In the genomic region with DNA sequence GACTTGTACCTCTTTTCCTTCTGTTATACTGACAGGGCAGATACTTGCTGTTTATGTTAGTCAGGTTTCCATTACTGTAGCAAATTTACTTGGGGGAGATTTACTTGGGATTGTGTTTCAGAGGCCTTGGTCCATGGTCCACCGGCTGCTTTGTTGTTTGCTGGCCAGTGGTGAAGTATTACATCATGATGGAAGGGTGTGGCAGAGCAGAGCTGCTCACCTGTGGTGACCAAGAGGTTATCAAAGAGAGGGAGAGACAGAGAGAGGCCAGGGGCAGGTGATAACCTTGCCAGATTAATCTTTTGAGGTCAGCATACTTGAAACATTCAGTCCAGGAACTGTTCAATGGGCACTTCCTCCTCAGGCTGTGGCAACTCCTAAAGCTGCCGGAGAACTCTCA, we compare ENCODE assay signal across 26 mouse cellular contexts. TPM values are rescaled to one million over a fixed set of nuclear protein-coding genes. Genes with fewer than 3 reads are reported as not detected.
"Had no signal": no experiment of that assay in that cellular context is flagged by ENCODE, and none has a peak within 500 bp of the region (broad histone marks: within the 10 kb centered on the region; RNA-seq: fewer than 3 reads in every experiment).

No protein-coding gene starts in this region.

- DNase-seq: lung, adult 2 months; lung, postnatal 4 days; midbrain, embryonic 14.5 days; retina, postnatal 1 day; right cerebral cortex, adult 18-20 months; right cerebral cortex, postnatal 25 days; right cerebral cortex, postnatal 4 days; spleen, adult 18-20 months; thymus, adult 2 months; thymus, postnatal 25 days; thymus, postnatal 4 days had no signal

- H3K9me3 ChIP-seq: lung, embryonic 15.5 days; midbrain, embryonic 10.5 days; midbrain, embryonic 12.5 days; neural tube, embryonic 13.5 days; neural tube, embryonic 15.5 days; stomach, embryonic 15.5 days had no signal

- H3K9ac ChIP-seq: liver, embryonic 14.5 days; lung, embryonic 15.5 days; midbrain, embryonic 12.5 days; neural tube, embryonic 13.5 days; neural tube, embryonic 15.5 days; stomach, embryonic 15.5 days had no signal

- H3K27ac ChIP-seq: liver, embryonic 14.5 days; lung, embryonic 15.5 days; midbrain, embryonic 10.5 days; midbrain, embryonic 12.5 days; neural tube, embryonic 13.5 days; neural tube, embryonic 15.5 days; stomach, embryonic 15.5 days; stomach, postnatal 0 days had no signal

- H3K4me2 ChIP-seq: lung, embryonic 15.5 days; midbrain, embryonic 12.5 days; neural tube, embryonic 13.5 days; neural tube, embryonic 15.5 days; stomach, embryonic 15.5 days had no signal

- H3K4me3 ChIP-seq: lung, embryonic 15.5 days; midbrain, embryonic 10.5 days; midbrain, embryonic 12.5 days; myocyte; neural tube, embryonic 13.5 days; neural tube, embryonic 15.5 days; stomach, embryonic 15.5 days had no signal

- H3K36me3 ChIP-seq: lung, embryonic 15.5 days; midbrain, embryonic 10.5 days; midbrain, embryonic 12.5 days; neural tube, embryonic 13.5 days; neural tube, embryonic 15.5 days; stomach, embryonic 15.5 days had no signal

- H3K4me1 ChIP-seq: lung, embryonic 15.5 days; neural tube, embryonic 13.5 days; neural tube, embryonic 15.5 days; stomach, embryonic 15.5 days had no signal

- ATAC-seq: lung, postnatal 0 days; midbrain, embryonic 16.5 days had no signal

- H3K27me3 ChIP-seq: midbrain, embryonic 12.5 days; neural tube, embryonic 13.5 days; neural tube, embryonic 15.5 days; stomach, embryonic 15.5 days had no signal

RNA-seq across cellular contexts. Expression of a gene that starts 3.0 kb away (rescaled TPM):
- polyA plus RNA-seq: liver, embryonic 14.5 days; liver, embryonic 16.5 days; lung, adult 2 months; lung, embryonic 15.5 days; lung, postnatal 0 days; midbrain, embryonic 10.5 days; midbrain, embryonic 12.5 days; midbrain, embryonic 14.5 days; midbrain, embryonic 16.5 days; myocyte; neural tube, embryonic 11.5 days; neural tube, embryonic 13.5 days; neural tube, embryonic 15.5 days; small intestine, adult 2 months; stomach, embryonic 15.5 days; stomach, postnatal 0 days; thymus, adult 2 months; urinary bladder, adult 2 months had no signal

RNA-seq across cellular contexts. Expression of a gene that starts 7.3 kb away (rescaled TPM):
- polyA plus RNA-seq: myocyte had no signal

RNA-seq across cellular contexts. Expression of a gene that starts 45.8 kb away (rescaled TPM):
- polyA plus RNA-seq: liver, embryonic 16.5 days had no signal
